Mouse (Mus musculus) lung, postnatal 36 days (tissue): ENCODE measurements around the gene Plbd2.
"Not testable (repeated sequence)": the region's sequence is repeated elsewhere in the genome, so short reads cannot be mapped to it uniquely, and the experiment has no call there.

Experiments
- DNase-seq: peaks from one replicate; pipeline ENCODE4 v3.0.0; 2022; ENCODE audit warnings: mixed read lengths

Gene Plbd2

GRCm38 (mm10) chr5:120510982-120511642, 7.7 kb upstream of the Plbd2 start, which contains the start of gene Slc8b1:
Gene Slc8b1, plus strand, starts transcription at chr5:120511168.
- DNase-seq: peak; percentile 98

GRCm38 (mm10) chr5:120507311-120507710, 3.9 kb upstream of the Plbd2 start:
- no peak for DNase-seq

- no peak for DNase-seq
Observed at GRCm38 (mm10) chr5:120506490-120506889, 3.1 kb upstream of the Plbd2 start.

- DNase-seq: no peak
Observed at GRCm38 (mm10) chr5:120505781-120506180, 2.4 kb upstream of the Plbd2 start.

- DNase-seq: peak; percentile 88
Observed at GRCm38 (mm10) chr5:120505368-120505767, 1.9 kb upstream of the Plbd2 start.

GRCm38 (mm10) chr5:120502675-120503143, 716 bp downstream of the Plbd2 start:
- DNase-seq: no peak

GRCm38 (mm10) chr5:120502147-120502621, 1.2 kb downstream of the Plbd2 start:
- no peak for DNase-seq

GRCm38 (mm10) chr5:120500609-120501008, 2.8 kb downstream of the Plbd2 start:
- not testable (repeated sequence) for DNase-seq

GRCm38 (mm10) chr5:120499202-120499601, 4.2 kb downstream of the Plbd2 start:
- no peak for DNase-seq

- no peak for DNase-seq
Observed at GRCm38 (mm10) chr5:120497071-120497470, 6.4 kb downstream of the Plbd2 start.

- DNase-seq: no peak
Observed at GRCm38 (mm10) chr5:120495703-120496226, 7.7 kb downstream of the Plbd2 start.

GRCm38 (mm10) chr5:120495064-120495702, 8.2 kb downstream of the Plbd2 start:
- no peak for DNase-seq

GRCm38 (mm10) chr5:120493873-120494395, 9.5 kb downstream of the Plbd2 start:
- DNase-seq: no peak

GRCm38 (mm10) chr5:120493440-120493839, 10.0 kb downstream of the Plbd2 start:
- no peak for DNase-seq

- no peak for DNase-seq
Observed at GRCm38 (mm10) chr5:120492437-120492836, 11.0 kb downstream of the Plbd2 start.

- peak; percentile 36 for DNase-seq
Observed at GRCm38 (mm10) chr5:120490679-120491192, 12.7 kb downstream of the Plbd2 start.

- DNase-seq: no peak
Observed at GRCm38 (mm10) chr5:120487844-120488243, 15.6 kb downstream of the Plbd2 start.

GRCm38 (mm10) chr5:120483399-120483798, 20.0 kb downstream of the Plbd2 start:
- DNase-seq: no peak

- no peak for DNase-seq
Observed at GRCm38 (mm10) chr5:120481205-120481604, 22.2 kb downstream of the Plbd2 start.

- no peak for DNase-seq
Observed at GRCm38 (mm10) chr5:120479538-120479937, 23.9 kb downstream of the Plbd2 start.

GRCm38 (mm10) chr5:120477993-120478392, 25.4 kb downstream of the Plbd2 start:
- no peak for DNase-seq

GRCm38 (mm10) chr5:120476296-120476695, 27.1 kb downstream of the Plbd2 start, which contains the start of gene Sds:
Gene Sds, plus strand, starts transcription at chr5:120476526.
- DNase-seq: no peak

GRCm38 (mm10) chr5:120475861-120476260, 27.6 kb downstream of the Plbd2 start:
- DNase-seq: no peak
